Mouse (Mus musculus) lung, embryonic 16.5 days (tissue): ENCODE measurements around the gene Zfp445. TPM values are rescaled to one million over a fixed set of nuclear protein-coding genes. Genes with fewer than 3 reads are reported as not detected.
A peak's percentile ranks its signal among the peaks of the same experiment; 100 is the strongest.

ENCODE experiments used
- ATAC-seq: fragments of 200-750 bp; cut with Nextera tagmentation; 2 replicates; pipeline ENCODE4 v1.8.0; 2017; ENCODE audit warnings: low read depth, mild to moderate bottlenecking, moderate library complexity
- H3K27ac ChIP-seq: fragments of 300-500 bp; sonication (generic); 2 replicates; pipeline ENCODE4 v1.5.1; 2014; ENCODE audit warnings: mild to moderate bottlenecking, control low read depth, low read length
- H3K27me3 ChIP-seq: fragments of 300-500 bp; sonication (generic); 2 replicates; pipeline ENCODE4 v1.6.1; 2014; ENCODE audit warnings: low read depth, low read length, mixed read lengths; ENCODE audit not compliant: control insufficient read depth, insufficient read depth
- H3K36me3 ChIP-seq: fragments of 300-500 bp; sonication (generic); 2 replicates; pipeline ENCODE4 v1.6.1; 2014; ENCODE audit warnings: low read length; ENCODE audit not compliant: control insufficient read depth, insufficient read depth
- H3K4me1 ChIP-seq: fragments of 300-500 bp; sonication (generic); replicated peaks from 2 replicates; pipeline ENCODE4 v1.6.1; 2014; ENCODE audit warnings: low read length, mixed read lengths; ENCODE audit not compliant: control insufficient read depth, insufficient read depth
- H3K4me2 ChIP-seq: fragments of 300-500 bp; sonication (generic); 2 replicates; pipeline ENCODE4 v1.6.1; 2014; ENCODE audit warnings: low read depth, low read length, control low read depth
- H3K4me3 ChIP-seq: fragments of 300-500 bp; sonication (generic); 2 replicates; pipeline ENCODE4 v1.5.1; 2014; ENCODE audit warnings: mild to moderate bottlenecking, low read length, control low read depth
- H3K9ac ChIP-seq: fragments of 300-500 bp; sonication (generic); 2 replicates; pipeline ENCODE4 v1.6.1; 2014; ENCODE audit warnings: low read length, control low read depth
- H3K9me3 ChIP-seq: fragments of 300-500 bp; sonication (generic); 2 replicates; pipeline ENCODE4 v1.6.1; 2016; ENCODE audit warnings: low read length; ENCODE audit not compliant: control insufficient read depth
- WGBS: fragments of 180-500 bp; shearing (Covaris S2); extraction: QIAGEN DNeasy Blood & Tissue Kit; methylation state at CpG from one replicate; pipeline ENCODE4 v1.1.7; 2014; 5-methylcytosine and 5-hydroxymethylcytosine counted together
- polyA plus RNA-seq: library from polyadenylated mRNA; unstranded; fragments of >200 nt; fragmentation: Nextera tagmentation; extraction: Ambion mirVana; gene quantifications from 2 replicates; pipeline ENCODE4 v1.2.1, GENCODE M21; 2015

Gene Zfp445
- polyA plus RNA-seq, 1 experiment from 2014 or later, result 80.6 TPM

DNA sequence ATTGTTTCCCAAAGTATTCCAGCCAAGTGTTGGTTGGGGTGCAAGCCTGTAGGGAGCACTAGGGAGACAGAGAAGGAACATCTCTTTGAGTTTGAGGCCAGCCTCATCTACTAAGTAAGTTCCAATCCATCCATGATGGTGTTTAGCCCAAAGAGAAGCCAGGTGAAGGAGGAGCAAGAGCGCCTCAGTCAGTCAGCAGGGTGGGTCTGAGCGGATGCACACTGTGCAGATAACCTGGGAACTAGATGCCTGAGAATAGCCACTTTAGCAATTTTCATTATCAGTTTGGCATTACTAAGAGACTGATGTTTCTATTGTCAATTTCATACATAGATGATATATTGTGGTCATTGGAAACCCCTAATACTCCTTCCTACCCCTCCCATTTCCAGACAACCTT lies 51.0 kb downstream of the Zfp445 start:
- 92% methylated on average over 2 of the region's 2 CpGs for WGBS
- Histone ChIP-seq H3K4me2 (no peak overlapping the region), H3K27ac (no peak overlapping the region), H3K9ac (no peak overlapping the region), H3K4me1 (peaks cover 3% of the 10 kb centered on the region; the same call in 1 of the 2 replicates), H3K9me3 (no peaks in the 10 kb centered on the region), H3K4me3 (no peak overlapping the region), H3K27me3 (no peaks in the 10 kb centered on the region), H3K36me3 (peaks cover 7% of the 10 kb centered on the region; the same call in 1 of the 2 replicates)
- ATAC-seq, result no peak

- Histone ChIP-seq H3K27me3 (no peaks in the 10 kb centered on the region), H3K4me2 (no peak overlapping the region), H3K4me3 (no peak overlapping the region), H3K36me3 (peaks cover 7% of the 10 kb centered on the region; the same call in 1 of the 2 replicates), H3K9me3 (no peaks in the 10 kb centered on the region), H3K9ac (no peak overlapping the region), H3K27ac (no peak overlapping the region), H3K4me1 (peaks cover 5% of the 10 kb centered on the region; the same call in 1 of the 2 replicates)
- 81% methylated on average over 5 of the region's 5 CpGs for WGBS
- no peak for ATAC-seq
Observed at GRCm38 (mm10) chr9:122812386-122812785, 53.4 kb downstream of the Zfp445 start.

- 0 out of 2 replicates have a peak, but pooled peaks cover 7% of the 10 kb centered on the region for H3K36me3 ChIP-seq
- H3K4me1 ChIP-seq, result peaks cover 13% of the 10 kb centered on the region
- no peak overlapping the region for H3K9ac ChIP-seq
- ATAC-seq, result no peak
- H3K4me2 ChIP-seq, result no peak overlapping the region
- no peaks in the 10 kb centered on the region for H3K27me3 ChIP-seq
- 86% methylated on average over 3 of the region's 3 CpGs for WGBS
- H3K27ac ChIP-seq, result no peak overlapping the region
- H3K4me3 ChIP-seq, result no peak overlapping the region
- no peaks in the 10 kb centered on the region for H3K9me3 ChIP-seq
Observed at GRCm38 (mm10) chr9:122810212-122810611, 55.6 kb downstream of the Zfp445 start.

DNA sequence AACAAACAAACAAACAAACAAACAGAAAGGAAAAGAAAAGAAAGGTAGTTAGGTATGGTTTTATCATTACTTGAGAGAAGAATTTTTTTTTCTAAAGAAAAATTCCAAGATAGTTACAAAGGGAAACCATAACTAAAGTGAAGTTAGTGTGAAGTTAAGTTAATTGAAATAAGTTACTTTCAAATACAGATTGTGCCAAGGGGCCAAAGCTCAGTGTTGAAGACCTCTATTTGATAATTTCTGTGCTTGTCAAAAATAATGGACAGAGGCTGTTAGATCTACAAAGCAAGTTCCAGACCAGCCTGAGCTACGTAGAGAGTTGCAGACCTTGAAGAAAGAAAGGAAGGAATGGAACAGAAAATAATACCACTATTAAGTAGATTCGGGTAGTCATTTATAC lies 58.6 kb downstream of the Zfp445 start:
- Histone ChIP-seq H3K36me3 (no peaks in the 10 kb centered on the region), H3K27me3 (no peaks in the 10 kb centered on the region), H3K9me3 (no peaks in the 10 kb centered on the region), H3K9ac (no peak overlapping the region), H3K27ac (no peak overlapping the region; the same call in 1 of the 2 replicates), H3K4me2 (no peak overlapping the region), H3K4me3 (no peak overlapping the region), H3K4me1 (peaks cover 16% of the 10 kb centered on the region)
- ATAC-seq, result no peak
- 84% methylated on average over 2 of the region's 2 CpGs for WGBS

DNA sequence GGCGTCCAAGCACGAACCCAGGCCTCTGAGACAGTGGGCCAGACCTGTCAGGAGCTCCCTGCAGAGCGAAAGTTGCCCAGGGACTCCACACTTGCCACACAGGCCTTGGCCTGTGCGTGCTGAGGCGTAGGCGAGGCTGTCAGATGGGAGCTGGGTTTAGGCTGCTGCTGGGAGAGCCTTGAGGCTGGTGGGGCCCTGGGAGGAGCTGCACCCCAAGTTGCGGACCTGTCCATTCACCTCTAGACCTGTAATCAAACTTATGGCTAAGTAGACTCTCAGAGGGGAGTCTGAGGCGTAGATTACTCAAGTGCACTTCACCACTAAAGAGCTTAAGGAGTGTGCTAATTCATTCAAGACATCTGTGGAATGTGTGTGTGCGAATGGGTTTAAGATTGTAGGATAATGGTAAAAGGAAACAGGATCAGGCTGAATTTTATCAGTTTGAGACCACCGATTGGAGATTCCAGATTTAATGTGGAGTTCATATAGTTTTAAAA lies 59.9 kb downstream of the Zfp445 start:
- Histone ChIP-seq H3K9me3 (no peaks in the 10 kb centered on the region), H3K36me3 (no peaks in the 10 kb centered on the region), H3K27ac (peak overlapping the region; percentile 98), H3K27me3 (no peaks in the 10 kb centered on the region), H3K4me1 (peaks cover 16% of the 10 kb centered on the region), H3K9ac (peak overlapping the region; percentile 69), H3K4me3 (peak overlapping the region; percentile 79), H3K4me2 (peak overlapping the region; percentile 62)
- ATAC-seq, result peak; percentile 68
- 8% methylated on average over 10 of the region's 10 CpGs for WGBS

GRCm38 (mm10) chr9:122805053-122805844 lies 60.6 kb downstream of the Zfp445 start, which contains the start of gene Tcaim:
Gene Tcaim, plus strand, starts transcription at chr9:122805539.
- Histone ChIP-seq H3K9ac (peak within 1 kb of the TSS; percentile 69), H3K4me1 (peaks cover 14% of the 10 kb centered on the region), H3K27ac (peak within 1 kb of the TSS; percentile 98), H3K4me3 (peak within 1 kb of the TSS; percentile 79), H3K4me2 (peak within 1 kb of the TSS; percentile 62), H3K27me3 (no peaks in the 10 kb centered on the region), H3K36me3 (no peaks in the 10 kb centered on the region), H3K9me3 (no peaks in the 10 kb centered on the region)
- 4% methylated on average over 42 of the region's 42 CpGs for WGBS
- peak; percentile 98 for ATAC-seq

Other genes with a start within 250 kb of the Zfp445 start
- gene Topaz1, start 118.7 kb downstream of the Zfp445 start, polyA plus RNA-seq, result not detected in 2 replicates
- 6.4 and 7.4 TPM in 2 replicates for gene Tcaim, start 60.5 kb downstream of the Zfp445 start, polyA plus RNA-seq
- 0.44 and 0.75 TPM in 2 replicates for gene Gm35549, start 22.0 kb downstream of the Zfp445 start, polyA plus RNA-seq
- gene Zkscan7, start 19.7 kb upstream of the Zfp445 start, polyA plus RNA-seq, result 5.3 and 6.0 TPM in 2 replicates
- gene Zfp105, start 57.1 kb upstream of the Zfp445 start, polyA plus RNA-seq, result 17.2 and 19.5 TPM in 2 replicates
- gene 1110059G10Rik, start 85.0 kb upstream of the Zfp445 start, polyA plus RNA-seq, result 29.6 and 34.6 TPM in 2 replicates
- 54.3 and 55.6 TPM in 2 replicates for gene Kif15, start 85.0 kb upstream of the Zfp445 start, polyA plus RNA-seq
- gene Tmem42, start 155.3 kb upstream of the Zfp445 start, polyA plus RNA-seq, result 18.8 and 23.0 TPM in 2 replicates
- gene Tgm4, start 168.7 kb upstream of the Zfp445 start, polyA plus RNA-seq, result 0.26 and 0.60 TPM in 2 replicates
- gene Zdhhc3, start 247.2 kb upstream of the Zfp445 start, polyA plus RNA-seq, result 74.6 and 76.4 TPM in 2 replicates
- gene Exosc7, start 247.2 kb upstream of the Zfp445 start, polyA plus RNA-seq, result 120 and 123 TPM in 2 replicates